26 mouse cellular contexts compared by ENCODE assay signal in genomic region chr11:105602177-105602576, GRCm38 (mm10).
"Had no signal": no experiment of that assay in that cellular context is flagged by ENCODE, and none has a peak within 500 bp of the region (broad histone marks: within the 10 kb centered on the region; RNA-seq: fewer than 3 reads in every experiment).

No protein-coding gene starts in this region.

- H3K4me1 ChIP-seq: embryonic facial prominence, embryonic 10.5 days; embryonic facial prominence, embryonic 12.5 days; embryonic facial prominence, embryonic 13.5 days; embryonic facial prominence, embryonic 15.5 days; forebrain, embryonic 12.5 days; forebrain, embryonic 13.5 days; forebrain, embryonic 15.5 days had no signal

- H3K9ac ChIP-seq: embryonic facial prominence, embryonic 12.5 days; embryonic facial prominence, embryonic 13.5 days; embryonic facial prominence, embryonic 15.5 days; forebrain, embryonic 12.5 days; forebrain, embryonic 13.5 days; forebrain, embryonic 15.5 days; forebrain, postnatal 0 days had no signal

- H3K36me3 ChIP-seq: embryonic facial prominence, embryonic 10.5 days; embryonic facial prominence, embryonic 12.5 days; embryonic facial prominence, embryonic 13.5 days; embryonic facial prominence, embryonic 15.5 days; forebrain, embryonic 10.5 days; forebrain, embryonic 12.5 days; forebrain, embryonic 15.5 days had no signal

- H3K27ac ChIP-seq: embryonic facial prominence, embryonic 10.5 days; embryonic facial prominence, embryonic 12.5 days; embryonic facial prominence, embryonic 13.5 days; embryonic facial prominence, embryonic 15.5 days; forebrain, embryonic 10.5 days; forebrain, embryonic 12.5 days; forebrain, embryonic 13.5 days; forebrain, embryonic 15.5 days; gastrocnemius, adult 2 months; heart, adult 2 months had no signal

- ATAC-seq: forebrain, embryonic 13.5 days; forebrain, embryonic 14.5 days; forebrain, embryonic 15.5 days; forebrain, embryonic 16.5 days; forebrain, postnatal 0 days had no signal

- H3K27me3 ChIP-seq: embryonic facial prominence, embryonic 12.5 days; embryonic facial prominence, embryonic 13.5 days; embryonic facial prominence, embryonic 15.5 days; forebrain, embryonic 12.5 days; forebrain, embryonic 13.5 days; forebrain, embryonic 15.5 days had no signal

- H3K4me3 ChIP-seq: embryonic facial prominence, embryonic 10.5 days; embryonic facial prominence, embryonic 12.5 days; embryonic facial prominence, embryonic 13.5 days; embryonic facial prominence, embryonic 15.5 days; erythroblast, embryonic 14.5 days; forebrain, embryonic 10.5 days; forebrain, embryonic 12.5 days; forebrain, embryonic 13.5 days; forebrain, embryonic 15.5 days; gastrocnemius, adult 2 months; heart, adult 2 months had no signal

- DNase-seq: cerebellum, adult 8-10 months; cerebellum, adult 9-10 months; cerebellum, adult 9-11 months; cerebellum, postnatal 10 days; cerebellum, postnatal 14 days; cerebellum, postnatal 25 days; cerebellum, postnatal 36 days; embryo, embryonic 11 days; forebrain, postnatal 0 days; gastrocnemius, adult 2 months; gastrocnemius, postnatal 10 days; gastrocnemius, postnatal 14 days; gastrocnemius, postnatal 25 days; gastrocnemius, postnatal 36 days; heart, adult 2 months had no signal

- H3K4me2 ChIP-seq: embryonic facial prominence, embryonic 12.5 days; embryonic facial prominence, embryonic 13.5 days; embryonic facial prominence, embryonic 15.5 days; forebrain, embryonic 12.5 days; forebrain, embryonic 13.5 days; forebrain, embryonic 15.5 days had no signal

- H3K9me3 ChIP-seq: embryonic facial prominence, embryonic 10.5 days; embryonic facial prominence, embryonic 12.5 days; embryonic facial prominence, embryonic 13.5 days; embryonic facial prominence, embryonic 15.5 days; forebrain, embryonic 10.5 days; forebrain, embryonic 12.5 days; forebrain, embryonic 13.5 days; forebrain, embryonic 15.5 days had no signal
